Mouse (Mus musculus) lung, postnatal 0 days (tissue): ENCODE measurements around the gene Map3k4.

Experiments used
- CTCF ChIP-seq: IDR thresholded peaks from 2 replicates; pipeline ENCODE4 v1.5.1; 2016; ENCODE audit warnings: antibody characterized with exemption, mild to moderate bottlenecking
- EP300 ChIP-seq: IDR thresholded peaks from 2 replicates; pipeline ENCODE4 v1.6.1; 2016; ENCODE audit warnings: antibody characterized with exemption, mild to moderate bottlenecking, control low read depth

- TF ChIP-seq EP300: no peak
- TF ChIP-seq CTCF: no peak
These were observed 25.7 kb downstream of the Map3k4 start for GRCm38 (mm10) chr17:12292877-12293276.
